In the genomic region with DNA sequence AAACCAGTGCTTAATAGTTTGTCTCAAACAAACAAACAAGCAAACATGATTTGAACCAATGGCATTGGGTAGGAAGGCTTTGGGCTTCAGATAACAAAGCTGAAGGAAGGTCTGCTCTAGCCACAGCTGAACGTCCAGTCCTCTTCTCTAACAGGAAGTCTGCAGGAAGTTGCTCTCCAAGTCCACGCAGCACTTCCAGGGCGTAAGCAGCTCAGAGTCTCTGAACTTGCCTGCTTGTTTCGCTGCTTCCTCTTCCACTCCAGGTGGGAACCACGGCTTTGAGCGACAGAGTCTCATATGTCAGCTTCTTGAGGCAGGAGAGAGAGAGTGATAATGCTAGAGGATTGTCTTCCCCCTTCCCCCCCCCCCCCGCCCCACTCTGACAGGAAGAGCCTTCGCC, we compare ENCODE assay signal across 14 mouse cellular contexts.
DNase-seq lines count a peak whose midpoint lies in the region; ATAC-seq and TF ChIP-seq lines count a peak whose summit lies in the region.
"Had no signal": no experiment of that assay in that cellular context is flagged by ENCODE, and none has a peak within 500 bp of the region (broad histone marks: within the 10 kb centered on the region; RNA-seq: fewer than 3 reads in every experiment).

No protein-coding gene starts in this region.

- ATAC-seq in kidney, postnatal 0 days (replicated peaks; ENCODE audit: low FRiP score, low read depth): no peak
- no peak for ATAC-seq in kidney, embryonic 16.5 days (ENCODE audit: low FRiP score, low TSS enrichment)
- peak; percentile 19; the same call in 1 of the 2 replicates for ATAC-seq in megakaryocyte, adult 5-6 weeks (ENCODE audit: poor library complexity, severe bottlenecking)
- ATAC-seq: inflammation-experienced regulatory T-cells, adult 6 months had no signal

- no peak for DNase-seq in gastrocnemius, adult 2 months
- DNase-seq in gastrocnemius, postnatal 25 days: no peak
- DNase-seq in kidney, postnatal 0 days (ENCODE audit: low spot score): peak; percentile 14
- no peak for DNase-seq in left cerebral cortex, postnatal 14 days (ENCODE audit: low spot score in 2 of 2)
- DNase-seq in left cerebral cortex, adult 8-10 months (ENCODE audit: low spot score in 2 of 2): no peak
- DNase-seq: adrenal gland, adult 8-10 months; cerebellum, postnatal 14 days; midbrain, embryonic 14.5 days; right cerebral cortex, postnatal 25 days had no signal

- H3K27me3 ChIP-seq in kidney, postnatal 0 days (ENCODE audit: insufficient read depth, low read length): no peaks in the 10 kb centered on the region
- H3K27me3 ChIP-seq in kidney, embryonic 16.5 days (ENCODE audit: insufficient read depth, low read length): no peaks in the 10 kb centered on the region
- H3K27me3 ChIP-seq: liver, embryonic 15.5 days had no signal

- TF ChIP-seq CTCF in gastrocnemius, adult 2 months (IDR thresholded peaks at IDR 0.05): no peak
- TF ChIP-seq CTCF in kidney, postnatal 0 days (IDR thresholded peaks at IDR 0.05; ENCODE audit: low read depth): no peak
- peak; percentile 9; the same call in 1 of the 2 replicates for TF ChIP-seq CTCF in bone marrow, adult 2 months (IDR thresholded peaks at IDR 0.05; ENCODE audit: control insufficient read depth, insufficient read depth, low read length)

- H3K36me3 ChIP-seq in kidney, postnatal 0 days (ENCODE audit: insufficient read depth, low read length): no peaks in the 10 kb centered on the region
- no peaks in the 10 kb centered on the region for H3K36me3 ChIP-seq in kidney, embryonic 16.5 days (ENCODE audit: insufficient read depth, low read length)
- H3K36me3 ChIP-seq: liver, embryonic 15.5 days had no signal

- 47% methylated on average over 7 of the region's 8 CpGs for WGBS in kidney, postnatal 0 days
- 44% methylated on average over 8 of the region's 8 CpGs for WGBS in kidney, embryonic 16.5 days
- WGBS in bone marrow, adult 2 months: 3% methylated on average over 8 of the region's 8 CpGs

- peak overlapping the region; percentile 28; the same call in 1 of the 2 replicates for H3K27ac ChIP-seq in gastrocnemius, adult 2 months
- H3K27ac ChIP-seq in kidney, postnatal 0 days: no peak overlapping the region
- no peak overlapping the region for H3K27ac ChIP-seq in kidney, embryonic 16.5 days (ENCODE audit: low read length)
- peak overlapping the region; percentile 71 for H3K27ac ChIP-seq in bone marrow, adult 2 months (ENCODE audit: control insufficient read depth, insufficient read depth, low read depth, low read length, poor library complexity)
- H3K27ac ChIP-seq: liver, embryonic 15.5 days had no signal

- H3K9me3 ChIP-seq in kidney, postnatal 0 days (replicated peaks; ENCODE audit: low read length): no peaks in the 10 kb centered on the region
- no peaks in the 10 kb centered on the region for H3K9me3 ChIP-seq in kidney, embryonic 16.5 days (ENCODE audit: low read length)
- H3K9me3 ChIP-seq: liver, embryonic 15.5 days had no signal

- no peak for TF ChIP-seq POLR2A in bone marrow, adult 2 months (IDR thresholded peaks at IDR 0.05; ENCODE audit: borderline replicate concordance, control insufficient read depth, low read depth, low read length)

- no peak overlapping the region for H3K4me3 ChIP-seq in gastrocnemius, adult 2 months
- H3K4me3 ChIP-seq in kidney, postnatal 0 days (replicated peaks; ENCODE audit: low read depth, low read length): no peak overlapping the region
- H3K4me3 ChIP-seq in kidney, embryonic 16.5 days (ENCODE audit: low read length): no peak overlapping the region
- H3K4me3 ChIP-seq in bone marrow, adult 2 months (replicated peaks; ENCODE audit: control insufficient read depth, low read depth, low read length): peak overlapping the region; percentile 39
- H3K4me3 ChIP-seq: liver, embryonic 15.5 days had no signal

- no peak overlapping the region for H3K4me2 ChIP-seq in kidney, postnatal 0 days (ENCODE audit: low read length)
- no peak overlapping the region for H3K4me2 ChIP-seq in kidney, embryonic 16.5 days (replicated peaks; ENCODE audit: low read depth, low read length)
- H3K4me2 ChIP-seq: liver, embryonic 15.5 days had no signal

- no peaks in the 10 kb centered on the region for H3K4me1 ChIP-seq in kidney, postnatal 0 days (replicated peaks; ENCODE audit: insufficient read depth, low read length)
- no peaks in the 10 kb centered on the region for H3K4me1 ChIP-seq in kidney, embryonic 16.5 days (ENCODE audit: insufficient read depth, low read length)
- peaks cover 11% of the 10 kb centered on the region for H3K4me1 ChIP-seq in bone marrow, adult 2 months (ENCODE audit: control insufficient read depth, insufficient read depth, low read length)

- no peak overlapping the region for H3K9ac ChIP-seq in kidney, postnatal 0 days (ENCODE audit: low read depth, low read length)
- H3K9ac ChIP-seq in kidney, embryonic 16.5 days (replicated peaks; ENCODE audit: low read length): no peak overlapping the region
- H3K9ac ChIP-seq: liver, embryonic 15.5 days had no signal

- intact Hi-C loops in gastrocnemius, adult 2 months (cut with DNase I): loop anchor here (5.0 kb wide), 2 partner anchors 92 to 123 kb away; partner anchors contain the start of gene Tnfrsf21
- intact Hi-C loops in left cerebral cortex, postnatal 14 days (cut with DNase I): no loop called here

Comparison
In these comparisons a context has a peak if more than half of its experiments do, and no peak if none do; other contexts are left out.
1. H3K27ac ChIP-seq: peak in gastrocnemius, adult 2 months (single experiment) and bone marrow, adult 2 months (single experiment); none in kidney, postnatal 0 days (single experiment) and kidney, embryonic 16.5 days (single experiment).